Mouse (Mus musculus) MEL (cell line): ENCODE data around the gene Agrn. TPM values are rescaled to one million over a fixed set of nuclear protein-coding genes. Genes with fewer than 3 reads are reported as not detected.

Experiments used
- DNase-seq: peaks from one replicate; pipeline ENCODE4 v3.0.0; 2011; ENCODE audit warnings: low read depth, low spot score
- H3K27ac ChIP-seq: 2 replicates; pipeline ENCODE4 v1.5.1; 2012; ENCODE audit warnings: low read depth, mild to moderate bottlenecking, control low read depth, low read length, moderate library complexity; ENCODE audit not compliant: control insufficient read depth
- H3K27me3 ChIP-seq, 2 experiments: fragments of 150-350 bp in 1 of 2; sonication (generic) in 1 of 2; 2 replicates each; pipeline ENCODE4 v1.6.1; 2012; ENCODE audit warnings: low read length in 2 of 2, mild to moderate bottlenecking in 2 of 2, improper control_type of control experiment in 1 of 2, moderate library complexity in 1 of 2; ENCODE audit not compliant: insufficient read depth in 2 of 2, control insufficient read depth in 1 of 2
- H3K36me3 ChIP-seq, 2 experiments: 2 replicates each; pipeline ENCODE4 v1.6.1; 2012 to 2014; ENCODE audit warnings: low read length in 2 of 2, improper control_type of control experiment in 1 of 2, inconsistent platforms in 1 of 2, mild to moderate bottlenecking in 1 of 2; ENCODE audit not compliant: insufficient read depth in 2 of 2, control insufficient read depth in 1 of 2
- H3K4me1 ChIP-seq, 2 experiments: fragments of 150-350 bp in 1 of 2; sonication (generic) in 1 of 2; 2 replicates each; pipeline ENCODE4 v1.6.1; 2012; ENCODE audit warnings: low read length in 2 of 2, improper control_type of control experiment in 1 of 2, mild to moderate bottlenecking in 1 of 2; ENCODE audit not compliant: insufficient read depth in 2 of 2, control insufficient read depth in 1 of 2
- H3K4me3 ChIP-seq, 2 experiments: fragments of 150-350 bp in 1 of 2; sonication (generic) in 1 of 2; 2 replicates each; pipeline ENCODE4 v1.5.1; 2012; ENCODE audit warnings: low read depth in 2 of 2, low read length in 2 of 2, mild to moderate bottlenecking in 2 of 2, moderate library complexity in 2 of 2, control low read depth in 1 of 2, improper control_type of control experiment in 1 of 2; ENCODE audit not compliant: control insufficient read depth in 1 of 2, insufficient read depth in 1 of 2
- H3K79me2 ChIP-seq: 2 replicates; pipeline ENCODE4 v1.6.1; 2012; ENCODE audit warnings: mild to moderate bottlenecking, low read length, moderate library complexity; ENCODE audit not compliant: control insufficient read depth, poor library complexity, insufficient read depth
- H3K9ac ChIP-seq: 2 replicates; pipeline ENCODE4 v1.6.1; 2012; ENCODE audit warnings: low read depth, mild to moderate bottlenecking, control low read depth, low read length, moderate library complexity; ENCODE audit not compliant: control insufficient read depth, poor library complexity, severe bottlenecking
- H3K9me3 ChIP-seq: fragments of 150-350 bp; sonication (generic); replicated peaks from 2 replicates; pipeline ENCODE4 v1.6.1; 2012; ENCODE audit warnings: mild to moderate bottlenecking, low read length, improper control_type of control experiment, moderate library complexity; ENCODE audit not compliant: insufficient read depth
- BHLHE40 ChIP-seq: IDR thresholded peaks from 2 replicates; pipeline ENCODE4 v1.6.1; 2012; ENCODE audit warnings: low read depth, mild to moderate bottlenecking, inconsistent platforms, low read length, improper control_type of control experiment, borderline replicate concordance
- CHD1 ChIP-seq: IDR thresholded peaks from 2 replicates; pipeline ENCODE4 v1.6.1; 2012; ENCODE audit warnings: low read depth, mild to moderate bottlenecking, inconsistent platforms, low read length, improper control_type of control experiment
- CHD2 ChIP-seq: IDR thresholded peaks from 2 replicates; pipeline ENCODE4 v1.6.1; 2011; ENCODE audit warnings: low read length, improper control_type of control experiment
- CTCF ChIP-seq, 3 experiments: IDR thresholded peaks in 2 of 3; conservative IDR thresholded peaks in 1 of 3; 2 replicates each; pipeline ENCODE4 v1.5.1; 2011 to 2012; ENCODE audit warnings: low read length in 3 of 3, low read depth in 2 of 3, mild to moderate bottlenecking in 2 of 3, improper control_type of control experiment in 1 of 3, inconsistent platforms in 1 of 3, mixed read lengths in 1 of 3, moderate library complexity in 1 of 3; ENCODE audit not compliant: control insufficient read depth in 1 of 3, insufficient read depth in 1 of 3, poor library complexity in 1 of 3, severe bottlenecking in 1 of 3
- E2F4 ChIP-seq: IDR thresholded peaks from 2 replicates; pipeline ENCODE4 v1.6.1; 2011; ENCODE audit warnings: low read depth, low read length, improper control_type of control experiment, borderline replicate concordance
- ELF1 ChIP-seq: IDR thresholded peaks from 2 replicates; pipeline ENCODE4 v1.6.1; 2014; ENCODE audit warnings: low read depth, mild to moderate bottlenecking, inconsistent platforms, low read length, improper control_type of control experiment, moderate library complexity
- EP300 ChIP-seq, 2 experiments: IDR thresholded peaks; 2 replicates each; pipeline ENCODE4 v1.6.1; 2011; ENCODE audit warnings: improper control_type of control experiment in 2 of 2, low read length in 2 of 2, low read depth in 1 of 2, mild to moderate bottlenecking in 1 of 2
- JUND ChIP-seq: IDR thresholded peaks from 2 replicates; pipeline ENCODE4 v1.6.1; 2011; ENCODE audit warnings: low read depth, mild to moderate bottlenecking, improper control_type of control experiment, low read length
- KAT2A ChIP-seq: conservative IDR thresholded peaks from 2 replicates; pipeline ENCODE4 v1.6.1; 2012; ENCODE audit warnings: low read depth, low read length, improper control_type of control experiment, inconsistent platforms
- MAX ChIP-seq: IDR thresholded peaks from 2 replicates; pipeline ENCODE4 v1.6.1; 2011; ENCODE audit warnings: low read length, improper control_type of control experiment
- MEF2A ChIP-seq: IDR thresholded peaks from 2 replicates; pipeline ENCODE4 v1.6.1; 2014; ENCODE audit warnings: low read depth, mild to moderate bottlenecking, inconsistent platforms, low read length, improper control_type of control experiment; ENCODE audit not compliant: poor library complexity, insufficient replicate concordance, severe bottlenecking; ENCODE audit errors: extremely low read depth
- MXI1 ChIP-seq: IDR thresholded peaks from 2 replicates; pipeline ENCODE4 v1.6.1; 2011; ENCODE audit warnings: mild to moderate bottlenecking, low read depth, low read length, improper control_type of control experiment
- MYB ChIP-seq: IDR thresholded peaks from 2 replicates; pipeline ENCODE4 v1.6.1; 2011; ENCODE audit warnings: mild to moderate bottlenecking, low read depth, low read length, improper control_type of control experiment
- MYC ChIP-seq: IDR thresholded peaks from 2 replicates; pipeline ENCODE4 v1.6.1; 2011; ENCODE audit warnings: low read depth, mild to moderate bottlenecking, low read length, improper control_type of control experiment, moderate library complexity
- NELFE ChIP-seq: IDR thresholded peaks from 2 replicates; pipeline ENCODE4 v1.6.1; 2011; ENCODE audit warnings: low read depth, low read length, improper control_type of control experiment
- POLR2A ChIP-seq, 2 experiments: IDR thresholded peaks; 2 replicates each; pipeline ENCODE4 v1.6.1; 2011 to 2012; ENCODE audit warnings: low read length in 2 of 2, mild to moderate bottlenecking in 2 of 2, control low read depth in 1 of 2, improper control_type of control experiment in 1 of 2, low read depth in 1 of 2, moderate library complexity in 1 of 2; ENCODE audit not compliant: control insufficient read depth in 1 of 2, insufficient read depth in 1 of 2, poor library complexity in 1 of 2
- POLR2AphosphoS2 ChIP-seq: IDR thresholded peaks from 2 replicates; pipeline ENCODE4 v1.6.1; 2011; ENCODE audit warnings: low read length, improper control_type of control experiment
- POLR2AphosphoS5 ChIP-seq: IDR thresholded peaks from 2 replicates; pipeline ENCODE4 v1.6.1; 2012; ENCODE audit warnings: low read depth, borderline replicate concordance, mild to moderate bottlenecking, inconsistent platforms, low read length, moderate library complexity, mixed read lengths
- RAD21 ChIP-seq: IDR thresholded peaks from 2 replicates; pipeline ENCODE4 v1.6.1; 2011; ENCODE audit warnings: mild to moderate bottlenecking, low read depth, low read length, improper control_type of control experiment
- SIN3A ChIP-seq: IDR thresholded peaks from 2 replicates; pipeline ENCODE4 v1.6.1; 2012; ENCODE audit warnings: low read length, improper control_type of control experiment, inconsistent platforms
- SMC3 ChIP-seq: IDR thresholded peaks from 2 replicates; pipeline ENCODE4 v1.6.1; 2011; ENCODE audit warnings: low read depth, low read length, improper control_type of control experiment
- TAL1 ChIP-seq: IDR thresholded peaks from 2 replicates; pipeline ENCODE4 v1.6.1; 2012; ENCODE audit warnings: mild to moderate bottlenecking, inconsistent platforms, low read length, moderate library complexity, mixed read lengths
- TBP ChIP-seq: IDR thresholded peaks from 2 replicates; pipeline ENCODE4 v1.8.0; 2011; ENCODE audit warnings: low read depth, low read length, improper control_type of control experiment
- TCF12 ChIP-seq: IDR thresholded peaks from 2 replicates; pipeline ENCODE4 v1.6.1; 2014; ENCODE audit warnings: low read depth, mild to moderate bottlenecking, inconsistent platforms, low read length, improper control_type of control experiment, moderate library complexity
- ZKSCAN1 ChIP-seq: IDR thresholded peaks from 2 replicates; pipeline ENCODE4 v1.6.1; 2012; ENCODE audit warnings: low read depth, mild to moderate bottlenecking, inconsistent platforms, low read length, improper control_type of control experiment, moderate library complexity
- ZNF384 ChIP-seq: IDR thresholded peaks from 2 replicates; pipeline ENCODE4 v1.6.1; 2012; ENCODE audit warnings: low read depth, mild to moderate bottlenecking, inconsistent platforms, low read length, improper control_type of control experiment
- polyA plus RNA-seq, 2 experiments: library from polyadenylated mRNA; stranded (reverse) in 1 of 2; unstranded in 1 of 2; fragments of >175 nt in 1 of 2; fragments of >200 nt in 1 of 2; gene quantifications; 2 replicates each; pipeline versions ENCODE4 v1.2.1 to v1.2.4; 2012; ENCODE audit warnings: low replicate concordance in 2 of 2, low read depth in 1 of 2; ENCODE audit not compliant: insufficient read length in 2 of 2, insufficient read depth in 1 of 2, missing spikeins in 1 of 2
- total RNA-seq: library from RNA; depleted of rRNA; stranded (reverse); fragments of 300-350 nt; gene quantifications from 2 replicates; pipeline ENCODE4 v1.2.3, GENCODE M21; 2012

The Agrn gene
- total and polyA plus RNA-seq, 3 experiments = 19.3 to 43.0 TPM; not detected in 1

DNA sequence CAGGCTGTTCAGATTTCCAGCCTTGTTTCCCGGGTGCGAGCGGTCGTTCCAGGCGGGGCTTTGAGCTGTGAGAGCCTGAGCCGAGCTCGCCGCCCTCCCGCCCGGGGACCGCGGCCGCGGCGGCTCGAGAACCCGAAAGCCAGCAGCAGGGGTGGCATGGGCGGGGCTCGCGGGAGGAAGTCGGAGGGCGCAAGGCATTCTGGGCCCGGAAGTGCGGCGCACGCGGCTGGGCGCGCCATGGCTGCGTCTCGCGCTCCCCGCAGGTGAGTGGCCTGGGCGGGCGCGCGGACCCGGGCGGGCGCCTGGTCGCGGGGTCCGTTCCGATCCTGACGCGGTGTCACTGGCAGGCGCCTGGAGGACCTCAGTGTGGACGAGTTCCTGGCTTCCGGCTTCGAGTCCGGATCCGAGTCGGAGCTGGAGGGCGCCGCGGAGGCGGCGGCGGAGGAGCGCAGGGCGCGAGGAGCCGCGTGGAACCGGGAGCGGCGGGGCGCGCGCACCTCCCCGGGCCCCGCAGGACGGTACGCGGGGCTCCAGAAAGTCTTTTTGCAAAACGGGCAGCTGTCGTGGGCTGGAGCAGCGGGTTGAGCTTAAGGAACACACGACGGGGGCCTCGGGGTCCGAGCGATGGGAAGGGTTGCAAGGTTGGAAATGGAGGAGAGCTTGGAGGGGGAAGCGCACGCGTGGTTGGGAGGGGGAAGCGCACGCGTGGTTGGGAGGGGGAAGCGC, 38.7 kb upstream of the Agrn start, which contains the start of gene Noc2l (continued):
- TF ChIP-seq ELF1 = peak; percentile 86
- TF ChIP-seq TAL1 = no peak
- peak; percentile 86 for TF ChIP-seq MYC
- TF ChIP-seq JUND = no peak

- Histone ChIP-seq H3K9ac (peak overlapping the region; percentile 86), H3K27ac (peak overlapping the region; percentile 85), H3K4me1 (peaks cover 2 to 6% of the 10 kb centered on the region in 2 experiments; a peak in 2 of 4 replicates), H3K79me2 (peaks cover 45% of the 10 kb centered on the region), H3K9me3 (no peaks in the 10 kb centered on the region), H3K27me3 (no peaks in the 10 kb centered on the region), H3K4me3 (peak overlapping the region; percentile 87 to 96), H3K36me3 (peaks cover 8 to 16% of the 10 kb centered on the region in 2 experiments)
- TF ChIP-seq ZKSCAN1 = no peak
- 0 out of 2 replicates have a peak, but pooled peaks have one; percentile 10 for TF ChIP-seq POLR2AphosphoS2
- TF ChIP-seq E2F4 = 0 out of 2 replicates have a peak, but pooled peaks have one; percentile 12
- TF ChIP-seq CHD1 = 0 out of 2 replicates have a peak, but pooled peaks have one; percentile 82
- TF ChIP-seq ZNF384 = no peak; the same call in 1 of the 2 replicates
- peak in 1 of 2 experiments; percentile 14; a peak in 1 of 4 replicates for TF ChIP-seq EP300 (IDR thresholded peaks at IDR 0.05; ENCODE audit: low read depth in 1 of 2, low read length in 2 of 2)
- no peak for TF ChIP-seq MAX
- TF ChIP-seq CTCF (IDR thresholded peaks at IDR 0.05 in 2 of 3, conservative IDR thresholded peaks at IDR 0.05 in 1 of 3; ENCODE audit: control insufficient read depth in 1 of 3, insufficient read depth in 1 of 3, low read depth in 2 of 3, low read length in 3 of 3, poor library complexity in 1 of 3, severe bottlenecking in 1 of 3) = peak in 1 of 3 experiments; percentile 21; a peak in 2 of 6 replicates
- TF ChIP-seq CHD2 = no peak
- peak; percentile 11 for TF ChIP-seq SMC3
- peak; percentile 86 for DNase-seq
These were observed 38.1 kb upstream of the Agrn start for GRCm38 (mm10) chr4:156235360-156235770.

DNA sequence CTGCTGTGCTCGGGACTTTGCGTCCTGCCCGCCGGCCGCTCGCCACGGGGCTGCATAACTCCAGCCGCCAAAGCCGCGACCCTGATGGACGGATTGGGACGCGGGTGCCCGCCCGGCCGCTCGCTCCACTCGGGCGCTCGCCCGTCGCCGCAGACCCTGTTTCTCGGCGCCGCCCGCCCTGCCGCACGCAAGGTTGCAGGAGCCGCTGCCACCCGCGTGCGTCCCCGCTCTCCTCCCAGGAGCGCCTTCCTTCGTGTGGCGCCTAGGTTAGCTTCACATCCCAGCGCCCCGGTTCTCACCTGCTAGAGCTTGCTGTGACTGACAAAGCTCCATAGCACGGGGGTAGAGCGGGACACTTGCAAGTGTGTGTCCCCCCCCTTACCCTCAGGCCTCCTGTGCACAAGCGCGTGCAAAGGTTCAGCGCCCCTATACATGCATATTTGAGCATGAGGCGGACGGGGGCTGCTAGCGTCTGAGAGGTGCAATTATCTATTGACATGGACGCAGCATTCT, 37.5 kb upstream of the Agrn start, which contains the start of gene Plekhn1:
Gene Plekhn1 (minus strand): TSS at position 157 of the 513 bp plus-strand sequence.
- Histone ChIP-seq H3K79me2 (peaks cover 42% of the 10 kb centered on the region), H3K4me1 (peaks cover 2 to 6% of the 10 kb centered on the region in 2 experiments; a peak in 2 of 4 replicates), H3K36me3 (peaks cover 8 to 14% of the 10 kb centered on the region in 2 experiments), H3K27ac (peak within 1 kb of the TSS; percentile 85), H3K4me3 (peak within 1 kb of the TSS; percentile 93 to 96), H3K9me3 (no peaks in the 10 kb centered on the region), H3K27me3 (no peaks in the 10 kb centered on the region), H3K9ac (peak within 1 kb of the TSS; percentile 86)
- peak; percentile 82 for DNase-seq
- no peak for TF ChIP-seq ZKSCAN1
- no peak for TF ChIP-seq RAD21
- no peak for TF ChIP-seq EP300 (IDR thresholded peaks at IDR 0.05; ENCODE audit: low read depth in 1 of 2, low read length in 2 of 2)
- no peak for TF ChIP-seq ELF1
- no peak for TF ChIP-seq MYB
- 0 out of 2 replicates have a peak, but pooled peaks have one; percentile 35 for TF ChIP-seq MXI1
- TF ChIP-seq POLR2AphosphoS5 = no peak
- no peak for TF ChIP-seq CTCF (IDR thresholded peaks at IDR 0.05 in 2 of 3, conservative IDR thresholded peaks at IDR 0.05 in 1 of 3; ENCODE audit: control insufficient read depth in 1 of 3, insufficient read depth in 1 of 3, low read depth in 2 of 3, low read length in 3 of 3, poor library complexity in 1 of 3, severe bottlenecking in 1 of 3)
- peak in 1 of 2 experiments; percentile 49; a peak in 2 of 4 replicates for TF ChIP-seq POLR2A (IDR thresholded peaks at IDR 0.05; ENCODE audit: control insufficient read depth in 1 of 2, insufficient read depth in 1 of 2, low read depth in 1 of 2, low read length in 2 of 2, poor library complexity in 1 of 2)
- TF ChIP-seq BHLHE40 = no peak
- TF ChIP-seq ZNF384 = no peak
- no peak for TF ChIP-seq MEF2A
- TF ChIP-seq TCF12 = no peak; the same call in 1 of the 2 replicates
- TF ChIP-seq TBP = no peak
- no peak for TF ChIP-seq KAT2A
- TF ChIP-seq MAX = peak; percentile 67
- TF ChIP-seq SIN3A = peak; percentile 43; the same call in 1 of the 2 replicates
- TF ChIP-seq JUND = no peak
- peak; percentile 50 for TF ChIP-seq NELFE
- TF ChIP-seq CHD2 = no peak
